Mouse (Mus musculus): Measurements from ENCODE around the gene Cox7a1. TPM values are rescaled to one million over a fixed set of nuclear protein-coding genes. Genes with fewer than 3 reads are reported as not detected.
A peak's percentile ranks its signal among the peaks of the same experiment; 100 is the strongest.

Cox7a1 gene
- polyA plus RNA-seq, 1 experiment from 2014 or later = 3.0 TPM

- DNase-seq (ENCODE audit: low spot score) (no peak), ATAC-seq (replicated peaks; ENCODE audit: insufficient number of reproducible peaks, low FRiP score, low TSS enrichment, low read depth) (no peak)
- Histone ChIP-seq H3K27ac (replicated peaks; ENCODE audit: low read depth, low read length) (no peak overlapping the region), H3K27me3 (ENCODE audit: control insufficient read depth, insufficient read depth, low read length) (no peaks in the 10 kb centered on the region), H3K9ac (replicated peaks; ENCODE audit: low read length) (no peak overlapping the region), H3K9me3 (replicated peaks; ENCODE audit: control insufficient read depth, low read length) (no peaks in the 10 kb centered on the region), H3K4me3 (ENCODE audit: low read depth, low read length) (no peak overlapping the region), H3K4me1 (ENCODE audit: control insufficient read depth, insufficient read depth, low read length) (0 out of 2 replicates have a peak, but pooled peaks cover 2% of the 10 kb centered on the region), H3K36me3 (replicated peaks; ENCODE audit: control insufficient read depth, insufficient read depth, low read depth, low read length) (no peaks in the 10 kb centered on the region), H3K4me2 (ENCODE audit: low read depth, low read length) (no peak overlapping the region)
- 82% methylated on average over 3 of the region's 3 CpGs for WGBS
Observed at GRCm38 (mm10) chr7:30215875-30216274, 31.9 kb downstream of the Cox7a1 start.

GRCm38 (mm10) chr7:30216723-30217151 is 32.8 kb downstream of the Cox7a1 start:
- peak overlapping the region; percentile 32; the same call in 1 of the 2 replicates for H3K9ac ChIP-seq (replicated peaks; ENCODE audit: low read length)
- WGBS = under 1% methylated on average over 16 of the region's 16 CpGs
- ATAC-seq (replicated peaks; ENCODE audit: insufficient number of reproducible peaks, low FRiP score, low TSS enrichment, low read depth) = peak; percentile 61

GRCm38 (mm10) chr7:30217277-30217676 is 33.3 kb downstream of the Cox7a1 start:
- no peaks in the 10 kb centered on the region for H3K27me3 ChIP-seq (ENCODE audit: control insufficient read depth, insufficient read depth, low read length)
- DNase-seq (ENCODE audit: low spot score) (no peak), ATAC-seq (replicated peaks; ENCODE audit: insufficient number of reproducible peaks, low FRiP score, low TSS enrichment, low read depth) (0 out of 2 replicates have a peak, but pooled peaks have one; percentile 55)
- WGBS = 74% methylated on average over 2 of the region's 2 CpGs
- H3K4me2 ChIP-seq (ENCODE audit: low read depth, low read length) = no peak overlapping the region
- no peak overlapping the region for H3K4me3 ChIP-seq (ENCODE audit: low read depth, low read length)
- no peaks in the 10 kb centered on the region for H3K36me3 ChIP-seq (replicated peaks; ENCODE audit: control insufficient read depth, insufficient read depth, low read depth, low read length)
- no peak overlapping the region for H3K9ac ChIP-seq (replicated peaks; ENCODE audit: low read length)
- H3K27ac ChIP-seq (replicated peaks; ENCODE audit: low read depth, low read length) = no peak overlapping the region
- 0 out of 2 replicates have a peak, but pooled peaks cover 2% of the 10 kb centered on the region for H3K4me1 ChIP-seq (ENCODE audit: control insufficient read depth, insufficient read depth, low read length)
- H3K9me3 ChIP-seq (replicated peaks; ENCODE audit: control insufficient read depth, low read length) = no peaks in the 10 kb centered on the region

More at GRCm38 (mm10) chr7:30216723-30217151, 32.8 kb downstream of the Cox7a1 start:
- H3K36me3 ChIP-seq (replicated peaks; ENCODE audit: control insufficient read depth, insufficient read depth, low read depth, low read length) = no peaks in the 10 kb centered on the region
- DNase-seq (ENCODE audit: low spot score) = peak; percentile 95
- H3K27me3 ChIP-seq (ENCODE audit: control insufficient read depth, insufficient read depth, low read length) = no peaks in the 10 kb centered on the region
- H3K4me3 ChIP-seq (ENCODE audit: low read depth, low read length) = no peak overlapping the region
- H3K9me3 ChIP-seq (replicated peaks; ENCODE audit: control insufficient read depth, low read length) = no peaks in the 10 kb centered on the region
- H3K4me1 ChIP-seq (ENCODE audit: control insufficient read depth, insufficient read depth, low read length) = 0 out of 2 replicates have a peak, but pooled peaks cover 2% of the 10 kb centered on the region
- peak overlapping the region; percentile 23 for H3K4me2 ChIP-seq (ENCODE audit: low read depth, low read length)
- no peak overlapping the region for H3K27ac ChIP-seq (replicated peaks; ENCODE audit: low read depth, low read length)

GRCm38 (mm10) chr7:30219293-30220007 is 35.5 kb downstream of the Cox7a1 start:
- peak overlapping the region; percentile 41; the same call in 1 of the 2 replicates for H3K27ac ChIP-seq (replicated peaks; ENCODE audit: low read depth, low read length)
- H3K4me1 ChIP-seq (ENCODE audit: control insufficient read depth, insufficient read depth, low read length) = 0 out of 2 replicates have a peak, but pooled peaks cover 2% of the 10 kb centered on the region
- DNase-seq (ENCODE audit: low spot score) = peak; percentile 81
- peak overlapping the region; percentile 64 for H3K9ac ChIP-seq (replicated peaks; ENCODE audit: low read length)
- peak overlapping the region; percentile 80 for H3K4me2 ChIP-seq (ENCODE audit: low read depth, low read length)
- H3K9me3 ChIP-seq (replicated peaks; ENCODE audit: control insufficient read depth, low read length) = no peaks in the 10 kb centered on the region
- peaks cover 4% of the 10 kb centered on the region for H3K36me3 ChIP-seq (replicated peaks; ENCODE audit: control insufficient read depth, insufficient read depth, low read depth, low read length)
- 0 out of 2 replicates have a peak, but pooled peaks have one; percentile 24 for ATAC-seq (replicated peaks; ENCODE audit: insufficient number of reproducible peaks, low FRiP score, low TSS enrichment, low read depth)
- 5% methylated on average over 16 of the region's 16 CpGs for WGBS
- peak overlapping the region; percentile 46 for H3K4me3 ChIP-seq (ENCODE audit: low read depth, low read length)
- no peaks in the 10 kb centered on the region for H3K27me3 ChIP-seq (ENCODE audit: control insufficient read depth, insufficient read depth, low read length)

- Histone ChIP-seq H3K4me3 (ENCODE audit: low read depth, low read length) (peak overlapping the region; percentile 46), H3K9ac (replicated peaks; ENCODE audit: low read length) (peak overlapping the region; percentile 64), H3K27me3 (ENCODE audit: control insufficient read depth, insufficient read depth, low read length) (no peaks in the 10 kb centered on the region), H3K9me3 (replicated peaks; ENCODE audit: control insufficient read depth, low read length) (no peaks in the 10 kb centered on the region), H3K4me2 (ENCODE audit: low read depth, low read length) (peak overlapping the region; percentile 80), H3K36me3 (replicated peaks; ENCODE audit: control insufficient read depth, insufficient read depth, low read depth, low read length) (peaks cover 4% of the 10 kb centered on the region), H3K27ac (replicated peaks; ENCODE audit: low read depth, low read length) (no peak overlapping the region), H3K4me1 (ENCODE audit: control insufficient read depth, insufficient read depth, low read length) (0 out of 2 replicates have a peak, but pooled peaks cover 2% of the 10 kb centered on the region)
- DNase-seq (ENCODE audit: low spot score) (no peak), ATAC-seq (replicated peaks; ENCODE audit: insufficient number of reproducible peaks, low FRiP score, low TSS enrichment, low read depth) (no peak)
- 21% methylated on average over 11 of the region's 11 CpGs for WGBS
Observed at GRCm38 (mm10) chr7:30220008-30220356, 36.0 kb downstream of the Cox7a1 start.

GRCm38 (mm10) chr7:30221433-30221832 is 37.5 kb downstream of the Cox7a1 start:
- no peaks in the 10 kb centered on the region for H3K9me3 ChIP-seq (replicated peaks; ENCODE audit: control insufficient read depth, low read length)
- peaks cover 8% of the 10 kb centered on the region for H3K36me3 ChIP-seq (replicated peaks; ENCODE audit: control insufficient read depth, insufficient read depth, low read depth, low read length)
- WGBS = 85% methylated on average over 3 of the region's 3 CpGs

GRCm38 (mm10) chr7:30222205-30222604 is 38.3 kb downstream of the Cox7a1 start:
- DNase-seq (ENCODE audit: low spot score) (no peak), ATAC-seq (replicated peaks; ENCODE audit: insufficient number of reproducible peaks, low FRiP score, low TSS enrichment, low read depth) (no peak)
- Histone ChIP-seq H3K27ac (replicated peaks; ENCODE audit: low read depth, low read length) (no peak overlapping the region), H3K36me3 (replicated peaks; ENCODE audit: control insufficient read depth, insufficient read depth, low read depth, low read length) (peaks cover 10% of the 10 kb centered on the region), H3K9ac (replicated peaks; ENCODE audit: low read length) (no peak overlapping the region), H3K4me3 (ENCODE audit: low read depth, low read length) (no peak overlapping the region), H3K27me3 (ENCODE audit: control insufficient read depth, insufficient read depth, low read length) (no peaks in the 10 kb centered on the region), H3K4me1 (ENCODE audit: control insufficient read depth, insufficient read depth, low read length) (0 out of 2 replicates have a peak, but pooled peaks cover 2% of the 10 kb centered on the region), H3K4me2 (ENCODE audit: low read depth, low read length) (no peak overlapping the region), H3K9me3 (replicated peaks; ENCODE audit: control insufficient read depth, low read length) (no peaks in the 10 kb centered on the region)
- WGBS = 89% methylated on average over 5 of the region's 5 CpGs

More at GRCm38 (mm10) chr7:30221433-30221832, 37.5 kb downstream of the Cox7a1 start:
- H3K27me3 ChIP-seq (ENCODE audit: control insufficient read depth, insufficient read depth, low read length) = no peaks in the 10 kb centered on the region
- H3K4me1 ChIP-seq (ENCODE audit: control insufficient read depth, insufficient read depth, low read length) = 0 out of 2 replicates have a peak, but pooled peaks cover 2% of the 10 kb centered on the region
- no peak for ATAC-seq (replicated peaks; ENCODE audit: insufficient number of reproducible peaks, low FRiP score, low TSS enrichment, low read depth)
- no peak overlapping the region for H3K4me2 ChIP-seq (ENCODE audit: low read depth, low read length)
- H3K4me3 ChIP-seq (ENCODE audit: low read depth, low read length) = no peak overlapping the region
- no peak for DNase-seq (ENCODE audit: low spot score)
- no peak overlapping the region for H3K27ac ChIP-seq (replicated peaks; ENCODE audit: low read depth, low read length)
- no peak overlapping the region for H3K9ac ChIP-seq (replicated peaks; ENCODE audit: low read length)

GRCm38 (mm10) chr7:30224206-30224605 is 40.3 kb downstream of the Cox7a1 start:
- Histone ChIP-seq H3K4me1 (ENCODE audit: control insufficient read depth, insufficient read depth, low read length) (no peaks in the 10 kb centered on the region), H3K9ac (replicated peaks; ENCODE audit: low read length) (no peak overlapping the region), H3K4me3 (ENCODE audit: low read depth, low read length) (no peak overlapping the region), H3K27me3 (ENCODE audit: control insufficient read depth, insufficient read depth, low read length) (no peaks in the 10 kb centered on the region), H3K9me3 (replicated peaks; ENCODE audit: control insufficient read depth, low read length) (no peaks in the 10 kb centered on the region), H3K4me2 (ENCODE audit: low read depth, low read length) (no peak overlapping the region), H3K27ac (replicated peaks; ENCODE audit: low read depth, low read length) (no peak overlapping the region), H3K36me3 (replicated peaks; ENCODE audit: control insufficient read depth, insufficient read depth, low read depth, low read length) (peaks cover 10% of the 10 kb centered on the region)
- ATAC-seq (replicated peaks; ENCODE audit: insufficient number of reproducible peaks, low FRiP score, low TSS enrichment, low read depth) (no peak), DNase-seq (ENCODE audit: low spot score) (no peak)
- WGBS = 91% methylated on average over 12 of the region's 12 CpGs
